Mouse (Mus musculus) liver, embryonic 16.5 days (tissue): Measurements from ENCODE around the gene Slco3a1. TPM values are rescaled to one million over a fixed set of nuclear protein-coding genes. Genes with fewer than 3 reads are reported as not detected.

ENCODE experiments used
- ATAC-seq: fragments of 200-750 bp; cut with Nextera tagmentation; 2 replicates; pipeline ENCODE4 v1.8.0; 2017; ENCODE audit warnings: low read depth, mild to moderate bottlenecking, moderate number of reproducible peaks, moderate library complexity
- H3K27ac ChIP-seq: fragments of 300-500 bp; sonication (generic); 2 replicates; pipeline ENCODE4 v1.5.1; 2014; ENCODE audit warnings: mild to moderate bottlenecking, low read length
- H3K27me3 ChIP-seq: fragments of 300-500 bp; sonication (generic); 2 replicates; pipeline ENCODE4 v1.6.1; 2014; ENCODE audit warnings: low read depth, low read length, mixed read lengths; ENCODE audit not compliant: control insufficient read depth, insufficient read depth
- H3K36me3 ChIP-seq: fragments of 300-500 bp; sonication (generic); 2 replicates; pipeline ENCODE4 v1.6.1; 2014; ENCODE audit warnings: mild to moderate bottlenecking; ENCODE audit not compliant: control insufficient read depth, insufficient read depth
- H3K4me1 ChIP-seq: fragments of 300-500 bp; sonication (generic); 2 replicates; pipeline ENCODE4 v1.6.1; 2014; ENCODE audit warnings: low read depth, low read length, mixed read lengths; ENCODE audit not compliant: control insufficient read depth
- H3K4me2 ChIP-seq: fragments of 300-500 bp; sonication (generic); 2 replicates; pipeline ENCODE4 v1.6.1; 2014; ENCODE audit warnings: low read depth, low read length, mixed read lengths
- H3K4me3 ChIP-seq: fragments of 300-500 bp; sonication (generic); 2 replicates; pipeline ENCODE4 v1.5.1; 2014; ENCODE audit warnings: low read depth, mild to moderate bottlenecking, low read length
- H3K9ac ChIP-seq: fragments of 300-500 bp; sonication (generic); 2 replicates; pipeline ENCODE4 v1.6.1; 2014; ENCODE audit warnings: low read depth, low read length
- H3K9me3 ChIP-seq: fragments of 300-500 bp; sonication (generic); replicated peaks from 2 replicates; pipeline ENCODE4 v1.6.1; 2016; ENCODE audit warnings: low read length; ENCODE audit not compliant: control insufficient read depth
- WGBS: fragments of 180-500 bp; shearing (Covaris S2); extraction: QIAGEN DNeasy Blood & Tissue Kit; methylation state at CpG from one replicate; pipeline ENCODE4 v1.1.7; 2014; ENCODE audit not compliant: insufficient replicate concordance; 5-methylcytosine and 5-hydroxymethylcytosine counted together
- polyA plus RNA-seq: library from polyadenylated mRNA; unstranded; fragments of >200 nt; fragmentation: Nextera tagmentation; extraction: Ambion mirVana; gene quantifications from 2 replicates; pipeline ENCODE4 v1.2.1, GENCODE M21; 2015

Gene Slco3a1
- polyA plus RNA-seq, 1 experiment from 2014 or later = 1.2 TPM

- Histone ChIP-seq H3K9me3 (no peaks in the 10 kb centered on the region), H3K27me3 (no peaks in the 10 kb centered on the region), H3K4me3 (no peak overlapping the region), H3K4me2 (no peak overlapping the region), H3K27ac (no peak overlapping the region), H3K4me1 (no peaks in the 10 kb centered on the region), H3K9ac (no peak overlapping the region), H3K36me3 (no peaks in the 10 kb centered on the region)
- WGBS = 52% methylated on average over 3 of the region's 3 CpGs
- ATAC-seq = no peak
Observed at GRCm38 (mm10) chr7:74459812-74460211, 94.8 kb downstream of the Slco3a1 start.

DNA sequence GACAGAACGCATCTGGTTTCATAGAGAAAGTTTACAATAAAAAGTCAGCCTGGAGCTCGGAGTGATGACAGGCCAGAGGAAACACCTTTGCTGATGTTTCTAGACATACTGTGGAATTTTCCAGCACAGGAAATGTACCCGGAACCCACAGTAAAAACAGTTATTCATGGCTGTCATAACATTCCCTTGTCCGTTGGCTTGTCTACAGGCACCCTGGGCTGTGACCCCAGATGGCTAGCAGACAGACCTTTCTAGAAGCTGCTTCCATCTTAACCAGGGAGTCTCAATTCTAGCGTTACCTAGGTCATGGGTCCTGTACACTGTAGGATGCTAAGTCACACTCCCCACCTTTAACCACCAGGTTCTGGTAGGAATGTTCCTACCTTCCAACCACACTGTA lies 95.3 kb downstream of the Slco3a1 start:
- H3K4me2 ChIP-seq = no peak overlapping the region
- no peak overlapping the region for H3K27ac ChIP-seq
- no peaks in the 10 kb centered on the region for H3K9me3 ChIP-seq
- H3K27me3 ChIP-seq = no peaks in the 10 kb centered on the region
- no peaks in the 10 kb centered on the region for H3K36me3 ChIP-seq
- no peak overlapping the region for H3K4me3 ChIP-seq
- no peak for ATAC-seq
- H3K9ac ChIP-seq = no peak overlapping the region
- H3K4me1 ChIP-seq = no peaks in the 10 kb centered on the region
- WGBS = 30% methylated on average over 5 of the region's 5 CpGs

GRCm38 (mm10) chr7:74458475-74459221 lies 95.9 kb downstream of the Slco3a1 start:
- H3K9ac ChIP-seq = no peak overlapping the region
- H3K27me3 ChIP-seq = no peaks in the 10 kb centered on the region
- H3K4me2 ChIP-seq = no peak overlapping the region
- no peak overlapping the region for H3K4me3 ChIP-seq
- 16% methylated on average over 8 of the region's 8 CpGs for WGBS
- ATAC-seq = no peak
- no peaks in the 10 kb centered on the region for H3K9me3 ChIP-seq
- no peaks in the 10 kb centered on the region for H3K36me3 ChIP-seq
- no peaks in the 10 kb centered on the region for H3K4me1 ChIP-seq
- H3K27ac ChIP-seq = no peak overlapping the region

DNA sequence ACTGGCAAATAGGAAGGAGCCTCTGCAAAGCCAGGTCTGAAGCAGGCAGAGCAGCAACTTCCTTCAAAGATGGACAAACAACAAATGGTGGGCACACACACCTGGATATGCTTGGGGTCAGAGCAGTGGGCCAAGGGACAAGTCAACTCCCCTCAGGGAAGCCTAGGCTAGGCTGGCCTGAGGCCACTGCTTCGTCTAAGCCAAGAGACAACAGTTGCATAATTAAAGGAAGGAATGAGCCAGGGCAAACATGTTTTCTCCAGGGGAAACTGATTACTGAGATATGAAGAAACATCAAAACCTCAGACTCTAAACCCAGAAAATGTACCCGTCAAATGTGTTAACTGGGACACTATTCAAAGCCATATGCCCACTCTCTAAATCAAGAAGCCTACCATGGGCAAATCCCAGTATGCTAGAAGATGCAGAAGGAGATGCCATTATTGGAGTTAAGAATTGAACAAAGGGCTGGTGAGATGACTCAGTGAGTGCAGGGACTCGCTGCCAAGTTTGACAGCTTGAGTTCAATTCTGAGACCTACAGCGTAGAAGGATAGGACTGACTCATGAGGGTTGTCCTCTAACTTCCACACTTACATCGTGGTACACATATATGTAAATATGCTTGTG lies 97.1 kb downstream of the Slco3a1 start:
- no peaks in the 10 kb centered on the region for H3K36me3 ChIP-seq
- no peaks in the 10 kb centered on the region for H3K9me3 ChIP-seq
- H3K4me2 ChIP-seq = no peak overlapping the region
- no peaks in the 10 kb centered on the region for H3K27me3 ChIP-seq
- H3K4me3 ChIP-seq = no peak overlapping the region
- WGBS = 54% methylated on average over 5 of the region's 5 CpGs
- no peaks in the 10 kb centered on the region for H3K4me1 ChIP-seq
- H3K9ac ChIP-seq = no peak overlapping the region
- H3K27ac ChIP-seq = no peak overlapping the region
- no peak for ATAC-seq

- Histone ChIP-seq H3K9me3 (no peaks in the 10 kb centered on the region), H3K36me3 (no peaks in the 10 kb centered on the region), H3K4me1 (no peaks in the 10 kb centered on the region), H3K27ac (no peak overlapping the region), H3K9ac (no peak overlapping the region), H3K4me2 (no peak overlapping the region), H3K27me3 (no peaks in the 10 kb centered on the region), H3K4me3 (no peak overlapping the region)
- ATAC-seq = no peak
- 58% methylated on average over 2 of the region's 2 CpGs for WGBS
Observed at GRCm38 (mm10) chr7:74456781-74457180, 97.8 kb downstream of the Slco3a1 start.

DNA sequence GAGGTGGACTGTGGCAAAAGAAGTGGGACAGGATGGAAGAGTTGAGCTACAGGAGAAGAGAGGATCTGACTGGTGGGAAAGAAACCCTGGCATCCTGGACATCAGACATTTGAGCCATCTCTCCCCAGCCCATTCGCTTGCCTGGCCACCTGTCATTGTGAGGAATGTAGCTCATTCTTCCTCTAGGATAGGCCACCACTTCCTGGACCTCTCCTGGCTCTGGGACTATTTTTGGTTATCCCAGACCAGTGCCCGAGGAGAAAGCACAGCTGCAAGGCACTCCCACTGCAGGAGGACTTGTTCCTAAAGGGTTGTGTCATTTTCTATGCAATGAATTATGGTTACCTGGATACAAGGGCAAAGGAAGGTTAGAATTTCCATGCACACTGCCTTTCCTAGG lies 103.5 kb downstream of the Slco3a1 start:
- Histone ChIP-seq H3K9ac (no peak overlapping the region), H3K9me3 (no peaks in the 10 kb centered on the region), H3K4me3 (no peak overlapping the region), H3K4me1 (no peaks in the 10 kb centered on the region), H3K4me2 (no peak overlapping the region), H3K27ac (no peak overlapping the region), H3K36me3 (no peaks in the 10 kb centered on the region), H3K27me3 (no peaks in the 10 kb centered on the region)
- WGBS = 41% methylated on average over 2 of the region's 2 CpGs
- no peak for ATAC-seq

DNA sequence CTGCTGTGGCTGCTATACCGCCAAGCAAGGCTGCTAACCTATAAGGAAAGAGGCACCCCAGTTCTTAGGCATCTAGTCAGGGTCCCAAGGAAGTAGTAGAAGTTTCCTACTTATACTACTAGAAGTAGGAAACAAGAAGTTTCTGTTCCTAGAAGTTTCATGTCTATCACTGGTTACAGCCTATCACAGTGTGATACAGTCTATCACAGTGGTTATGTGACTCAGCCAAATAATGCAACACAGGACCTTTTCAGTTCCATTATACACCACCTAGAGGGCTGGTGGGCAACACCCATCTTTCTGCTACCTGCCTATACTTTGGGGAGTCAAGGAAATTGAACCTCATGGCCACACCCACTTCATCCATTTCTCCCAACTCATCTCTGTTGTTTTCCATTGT lies 104.8 kb downstream of the Slco3a1 start:
- 65% methylated on average over 1 of the region's 1 CpGs for WGBS
- no peak overlapping the region for H3K4me3 ChIP-seq
- H3K9ac ChIP-seq = no peak overlapping the region
- no peaks in the 10 kb centered on the region for H3K36me3 ChIP-seq
- no peaks in the 10 kb centered on the region for H3K9me3 ChIP-seq
- no peak overlapping the region for H3K4me2 ChIP-seq
- no peak overlapping the region for H3K27ac ChIP-seq
- H3K4me1 ChIP-seq = no peaks in the 10 kb centered on the region
- no peaks in the 10 kb centered on the region for H3K27me3 ChIP-seq
- ATAC-seq = no peak

- ATAC-seq = no peak
- no peak overlapping the region for H3K4me3 ChIP-seq
- no peak overlapping the region for H3K4me2 ChIP-seq
- no peaks in the 10 kb centered on the region for H3K36me3 ChIP-seq
- WGBS = 35% methylated on average over 2 of the region's 2 CpGs
- H3K9me3 ChIP-seq = no peaks in the 10 kb centered on the region
- no peak overlapping the region for H3K27ac ChIP-seq
- H3K4me1 ChIP-seq = no peaks in the 10 kb centered on the region
- H3K27me3 ChIP-seq = no peaks in the 10 kb centered on the region
- H3K9ac ChIP-seq = no peak overlapping the region
Observed at GRCm38 (mm10) chr7:74447781-74448180, 106.8 kb downstream of the Slco3a1 start.

- H3K4me2 ChIP-seq = no peak overlapping the region
- no peak overlapping the region for H3K4me3 ChIP-seq
- H3K9me3 ChIP-seq = no peaks in the 10 kb centered on the region
- no peak overlapping the region for H3K9ac ChIP-seq
- no peaks in the 10 kb centered on the region for H3K27me3 ChIP-seq
- no peak for ATAC-seq
- H3K36me3 ChIP-seq = no peaks in the 10 kb centered on the region
- H3K4me1 ChIP-seq = no peaks in the 10 kb centered on the region
- 51% methylated on average over 5 of the region's 5 CpGs for WGBS
- no peak overlapping the region for H3K27ac ChIP-seq
Observed at GRCm38 (mm10) chr7:74445148-74445547, 109.4 kb downstream of the Slco3a1 start.
